Mouse (Mus musculus): Measurements from ENCODE around the gene B4galnt3. TPM values are rescaled to one million over a fixed set of nuclear protein-coding genes. Genes with fewer than 3 reads are reported as not detected.
"Not testable (repeated sequence)": the region's sequence is repeated elsewhere in the genome, so short reads cannot be mapped to it uniquely, and the experiment has no call there.

B4galnt3 gene
- polyA plus RNA-seq, 1 experiment from 2014 or later = not detected

GRCm38 (mm10) chr6:120302755-120303316 is 8.5 kb upstream of the B4galnt3 start:
- Histone ChIP-seq H3K27ac (no peak overlapping the region), H3K27me3 (no peaks in the 10 kb centered on the region), H3K4me1 (no peaks in the 10 kb centered on the region), H3K36me3 (ENCODE audit: poor library complexity, severe bottlenecking) (no peaks in the 10 kb centered on the region), H3K9me3 (replicated peaks) (no peaks in the 10 kb centered on the region), H3K4me3 (0 out of 2 replicates have a peak overlapping the region, but pooled peaks have one; percentile 1), H3K4me2 (peak overlapping the region; percentile 24), H3K9ac (peak overlapping the region; percentile 36)
- 26% methylated on average over 16 of the region's 16 CpGs for WGBS
- ATAC-seq = no peak

GRCm38 (mm10) chr6:120301137-120301536 is 6.8 kb upstream of the B4galnt3 start:
- Histone ChIP-seq H3K9ac (no peak overlapping the region), H3K36me3 (ENCODE audit: poor library complexity, severe bottlenecking) (no peaks in the 10 kb centered on the region), H3K27ac (no peak overlapping the region), H3K4me2 (no peak overlapping the region), H3K4me1 (no peaks in the 10 kb centered on the region), H3K4me3 (no peak overlapping the region), H3K27me3 (peaks cover 2% of the 10 kb centered on the region; the same call in 1 of the 2 replicates), H3K9me3 (replicated peaks) (no peaks in the 10 kb centered on the region)
- ATAC-seq = no peak
- 34% methylated on average over 6 of the region's 6 CpGs for WGBS

GRCm38 (mm10) chr6:120296589-120296988 is 2.2 kb upstream of the B4galnt3 start:
- not testable (repeated sequence) for H3K4me3 ChIP-seq; H3K36me3 ChIP-seq (ENCODE audit: poor library complexity, severe bottlenecking); H3K4me2 ChIP-seq; H3K4me1 ChIP-seq; H3K9me3 ChIP-seq (replicated peaks); H3K9ac ChIP-seq; H3K27ac ChIP-seq; ATAC-seq
- H3K27me3 ChIP-seq = peaks cover 42% of the 10 kb centered on the region
- WGBS = 96% methylated on average over 2 of the region's 2 CpGs

- Histone ChIP-seq H3K27ac (no peak overlapping the region), H3K4me2 (peak overlapping the region; percentile 93)
Observed at GRCm38 (mm10) chr6:120294785-120295133, 400 bp upstream of the B4galnt3 start.

GRCm38 (mm10) chr6:120291396-120292009 is 2.9 kb downstream of the B4galnt3 start:
- WGBS = 94% methylated on average over 7 of the region's 7 CpGs
- H3K9me3 ChIP-seq (replicated peaks) = no peaks in the 10 kb centered on the region
- no peak for ATAC-seq
- H3K36me3 ChIP-seq (ENCODE audit: poor library complexity, severe bottlenecking) = no peaks in the 10 kb centered on the region
- peaks cover 43% of the 10 kb centered on the region for H3K27me3 ChIP-seq
- H3K4me3 ChIP-seq = no peak overlapping the region
- peaks cover 4% of the 10 kb centered on the region for H3K4me1 ChIP-seq
- no peak overlapping the region for H3K9ac ChIP-seq
- no peak overlapping the region for H3K4me2 ChIP-seq
- no peak overlapping the region for H3K27ac ChIP-seq

More at GRCm38 (mm10) chr6:120294785-120295133, 400 bp upstream of the B4galnt3 start:
- Histone ChIP-seq H3K4me1 (peaks cover 4% of the 10 kb centered on the region), H3K9ac (peak overlapping the region; percentile 62), H3K27me3 (peaks cover 43% of the 10 kb centered on the region), H3K4me3 (peak overlapping the region; percentile 68), H3K36me3 (ENCODE audit: poor library complexity, severe bottlenecking) (no peaks in the 10 kb centered on the region), H3K9me3 (replicated peaks) (no peaks in the 10 kb centered on the region)
- WGBS = under 1% methylated on average over 16 of the region's 16 CpGs
- ATAC-seq = peak; percentile 62

- H3K9me3 ChIP-seq (replicated peaks) = no peaks in the 10 kb centered on the region
- WGBS = 88% methylated on average over 4 of the region's 4 CpGs
Observed at GRCm38 (mm10) chr6:120289430-120289829, 4.9 kb downstream of the B4galnt3 start.

GRCm38 (mm10) chr6:120288541-120288940 is 5.8 kb downstream of the B4galnt3 start:
- Histone ChIP-seq H3K36me3 (ENCODE audit: poor library complexity, severe bottlenecking) (no peaks in the 10 kb centered on the region), H3K9ac (no peak overlapping the region), H3K27me3 (peaks cover 16% of the 10 kb centered on the region), H3K27ac (no peak overlapping the region), H3K4me1 (no peaks in the 10 kb centered on the region), H3K9me3 (replicated peaks) (no peaks in the 10 kb centered on the region), H3K4me3 (no peak overlapping the region), H3K4me2 (no peak overlapping the region)
- WGBS = 53% methylated on average over 7 of the region's 7 CpGs
- ATAC-seq = no peak

More at GRCm38 (mm10) chr6:120289430-120289829, 4.9 kb downstream of the B4galnt3 start:
- Histone ChIP-seq H3K27ac (no peak overlapping the region), H3K4me1 (no peaks in the 10 kb centered on the region), H3K27me3 (peaks cover 24% of the 10 kb centered on the region), H3K36me3 (ENCODE audit: poor library complexity, severe bottlenecking) (no peaks in the 10 kb centered on the region), H3K4me3 (no peak overlapping the region), H3K9ac (no peak overlapping the region), H3K4me2 (no peak overlapping the region)
- ATAC-seq = no peak

GRCm38 (mm10) chr6:120287279-120287678 is 7.1 kb downstream of the B4galnt3 start:
- Histone ChIP-seq H3K4me1 (no peaks in the 10 kb centered on the region), H3K36me3 (ENCODE audit: poor library complexity, severe bottlenecking) (no peaks in the 10 kb centered on the region), H3K4me3 (no peak overlapping the region), H3K4me2 (no peak overlapping the region), H3K9ac (no peak overlapping the region), H3K9me3 (replicated peaks) (no peaks in the 10 kb centered on the region), H3K27me3 (peaks cover 4% of the 10 kb centered on the region; the same call in 1 of the 2 replicates), H3K27ac (no peak overlapping the region)
- ATAC-seq = no peak
- 89% methylated on average over 9 of the region's 9 CpGs for WGBS

GRCm38 (mm10) chr6:120276874-120277449 is 17.4 kb downstream of the B4galnt3 start:
- H3K4me2 ChIP-seq = no peak overlapping the region
- no peak overlapping the region for H3K27ac ChIP-seq
- no peaks in the 10 kb centered on the region for H3K27me3 ChIP-seq
- 85% methylated on average over 7 of the region's 7 CpGs for WGBS
- no peak for ATAC-seq
- no peak overlapping the region for H3K4me3 ChIP-seq
- no peaks in the 10 kb centered on the region for H3K9me3 ChIP-seq (replicated peaks)
- no peaks in the 10 kb centered on the region for H3K36me3 ChIP-seq (ENCODE audit: poor library complexity, severe bottlenecking)
- no peak overlapping the region for H3K9ac ChIP-seq
- no peaks in the 10 kb centered on the region for H3K4me1 ChIP-seq

GRCm38 (mm10) chr6:120275301-120275700 is 19.1 kb downstream of the B4galnt3 start:
- ATAC-seq = no peak
- Histone ChIP-seq H3K27ac (no peak overlapping the region), H3K36me3 (ENCODE audit: poor library complexity, severe bottlenecking) (no peaks in the 10 kb centered on the region), H3K4me3 (no peak overlapping the region), H3K4me1 (no peaks in the 10 kb centered on the region), H3K9ac (no peak overlapping the region), H3K9me3 (replicated peaks) (no peaks in the 10 kb centered on the region), H3K4me2 (no peak overlapping the region), H3K27me3 (no peaks in the 10 kb centered on the region)
- WGBS = 65% methylated on average over 6 of the region's 6 CpGs

- Histone ChIP-seq H3K27me3 (no peaks in the 10 kb centered on the region), H3K4me1 (no peaks in the 10 kb centered on the region), H3K9me3 (replicated peaks) (no peaks in the 10 kb centered on the region), H3K36me3 (ENCODE audit: poor library complexity, severe bottlenecking) (no peaks in the 10 kb centered on the region), H3K4me2 (no peak overlapping the region), H3K27ac (no peak overlapping the region), H3K4me3 (no peak overlapping the region), H3K9ac (no peak overlapping the region)
- no peak for ATAC-seq
- 74% methylated on average over 4 of the region's 4 CpGs for WGBS
Observed at GRCm38 (mm10) chr6:120274887-120275286, 19.5 kb downstream of the B4galnt3 start.

- no peak for ATAC-seq
- WGBS = 85% methylated on average over 8 of the region's 8 CpGs
Observed at GRCm38 (mm10) chr6:120274181-120274580, 20.2 kb downstream of the B4galnt3 start.

More at GRCm38 (mm10) chr6:120274181-120274580, 20.2 kb downstream of the B4galnt3 start:
- no peak overlapping the region for H3K4me2 ChIP-seq
- no peak overlapping the region for H3K9ac ChIP-seq
- H3K27me3 ChIP-seq = no peaks in the 10 kb centered on the region
- H3K4me3 ChIP-seq = no peak overlapping the region
- H3K27ac ChIP-seq = no peak overlapping the region
- no peaks in the 10 kb centered on the region for H3K9me3 ChIP-seq (replicated peaks)
- no peaks in the 10 kb centered on the region for H3K4me1 ChIP-seq
- no peaks in the 10 kb centered on the region for H3K36me3 ChIP-seq (ENCODE audit: poor library complexity, severe bottlenecking)

Data from forebrain, embryonic 13.5 days (tissue).